Mouse (Mus musculus) left cerebral cortex, adult 2 months (tissue): ENCODE measurements around the gene Pmpcb. TPM values are rescaled to one million over a fixed set of nuclear protein-coding genes. Genes with fewer than 3 reads are reported as not detected.
A peak's percentile ranks its signal among the peaks of the same experiment; 100 is the strongest.

Experiments used
- DNase-seq, 2 experiments: peaks; one replicate each; pipeline ENCODE4 v3.0.0; 2021 to 2022; ENCODE audit warnings: low spot score in 2 of 2, mixed read lengths in 1 of 2; ENCODE audit errors: extremely low spot score in 1 of 2
- H3K27ac ChIP-seq: fragments of 200-600 bp; 2 replicates; pipeline ENCODE4 v1.8.1; 2022
- H3K4me3 ChIP-seq: fragments of 200-600 bp; 2 replicates; pipeline ENCODE4 v1.8.1; 2022
- CTCF ChIP-seq: fragments of 200-600 bp; IDR thresholded peaks from 2 replicates; pipeline ENCODE4 v1.8.1; 2022; ENCODE audit warnings: antibody characterized with exemption, mild to moderate bottlenecking, moderate library complexity
- intact Hi-C: fragments of 180-260 bp; cut with DNase I; formaldehyde crosslinking; loops from one replicate; pipeline ENCODE4 v1.15.1; 2025
- total RNA-seq, 2 experiments: library from RNA; stranded (reverse); gene quantifications; 2 replicates each; pipeline ENCODE4 v1.2.3; 2021

Gene Pmpcb
- total RNA-seq, 2 experiments from 2014 or later: 66.8 to 68.7 TPM

DNA sequence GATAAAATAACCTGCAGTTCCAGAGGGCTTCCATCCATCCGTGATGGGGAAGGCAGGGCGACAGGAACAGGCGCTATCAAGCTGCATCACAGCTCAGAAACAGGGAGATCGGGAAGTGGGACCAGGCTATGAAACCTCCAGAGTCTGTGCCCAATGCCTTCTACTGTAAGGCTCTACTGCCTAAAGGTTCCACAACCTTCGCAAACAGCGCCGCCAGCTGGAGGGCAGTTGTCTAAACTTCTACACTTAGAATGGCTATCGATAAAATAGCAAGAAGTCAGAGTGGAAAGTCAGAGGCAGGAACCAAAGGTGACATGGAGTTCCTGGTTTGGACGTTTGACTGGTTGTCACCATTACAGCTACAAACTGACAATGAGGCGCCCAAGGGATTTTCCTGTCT, 1.4 kb upstream of the Pmpcb start:
- peak; percentile 50 to 56 for DNase-seq
- Histone ChIP-seq H3K4me3 (peak overlapping the region; percentile 14; the same call in 1 of the 2 replicates), H3K27ac (no peak overlapping the region)
- intact Hi-C loops: loop anchor here (5.0 to 10.0 kb wide), 3 partner anchors 303 to 782 kb away; no protein-coding TSS in a partner anchor
- TF ChIP-seq CTCF: peak; percentile 62

DNA sequence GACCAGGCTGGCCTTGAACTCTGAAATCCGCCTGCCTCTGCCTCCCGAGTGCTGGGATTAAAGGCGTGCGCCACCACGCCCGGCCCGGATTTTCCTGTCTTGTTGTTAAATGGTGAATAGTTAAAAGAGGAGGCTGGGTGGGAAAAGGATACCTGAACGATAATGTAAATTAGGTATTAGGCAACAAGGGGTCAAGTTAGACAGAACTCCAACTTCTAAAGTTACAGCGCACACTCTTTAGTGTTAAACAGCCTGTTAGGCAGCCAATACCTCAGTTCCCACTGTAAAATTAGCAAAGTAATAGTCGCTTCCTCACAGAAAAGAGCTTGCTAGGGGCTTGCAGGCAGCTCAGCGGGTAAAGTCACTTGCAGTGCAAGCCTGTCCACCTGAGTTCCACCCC, 895 bp upstream of the Pmpcb start:
- no peak overlapping the region for H3K27ac ChIP-seq
- TF ChIP-seq CTCF: no peak
- DNase-seq: no peak
- intact Hi-C loops: loop anchor here (2.0 to 10.0 kb wide), 4 partner anchors 51 to 781 kb away; no protein-coding TSS in a partner anchor
- H3K4me3 ChIP-seq: no peak overlapping the region

DNA sequence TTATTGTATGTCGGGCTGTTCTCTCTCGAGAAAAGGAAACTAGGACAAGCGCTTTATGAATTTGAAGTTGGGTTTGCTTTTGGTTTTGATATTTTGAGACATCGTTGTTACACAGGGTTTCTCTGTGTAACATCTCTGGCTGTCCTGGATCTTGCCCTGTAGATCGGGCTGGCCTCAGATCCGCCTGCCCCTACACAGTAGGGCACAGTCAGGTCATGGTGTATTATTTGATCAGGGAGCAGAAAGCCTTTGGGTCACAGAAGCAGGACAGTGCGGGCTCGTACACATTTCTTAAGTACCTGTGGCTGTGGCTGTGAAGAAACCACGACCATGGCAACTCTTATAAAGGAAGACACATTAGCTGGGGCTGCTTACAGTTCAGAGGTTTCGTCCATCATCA, 679 bp downstream of the Pmpcb start:
- Histone ChIP-seq H3K27ac (no peak overlapping the region), H3K4me3 (peak overlapping the region; percentile 94)
- no peak for TF ChIP-seq CTCF
- intact Hi-C loops: loop anchor here (1.0 to 10.0 kb wide), 5 partner anchors 49 to 780 kb away; no protein-coding TSS in a partner anchor
- no peak for DNase-seq

DNA sequence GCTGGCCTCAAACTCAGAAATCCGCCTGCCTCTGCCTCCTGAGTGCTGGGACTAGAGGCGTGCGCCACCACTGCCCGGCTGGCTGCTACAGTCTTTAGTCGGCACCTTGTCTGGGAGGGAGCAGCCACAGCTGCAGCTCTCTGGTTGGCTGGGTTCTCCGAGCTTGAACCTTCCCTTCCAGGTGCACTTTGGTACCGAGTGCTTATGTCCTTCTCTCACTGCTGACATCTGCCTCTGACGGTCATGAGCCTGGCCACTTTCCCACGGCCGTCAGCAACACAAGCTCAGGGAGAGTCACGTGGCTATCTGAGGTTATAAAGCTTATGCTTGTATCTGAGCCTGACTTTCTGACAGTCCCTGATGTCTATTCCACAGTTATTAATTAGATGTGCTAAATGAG, 2.2 kb downstream of the Pmpcb start:
- intact Hi-C loops: loop anchor here (5.0 to 10.0 kb wide), 3 partner anchors 307 to 778 kb away; no protein-coding TSS in a partner anchor
- Histone ChIP-seq H3K27ac (no peak overlapping the region), H3K4me3 (no peak overlapping the region)
- no peak for DNase-seq
- no peak for TF ChIP-seq CTCF

DNA sequence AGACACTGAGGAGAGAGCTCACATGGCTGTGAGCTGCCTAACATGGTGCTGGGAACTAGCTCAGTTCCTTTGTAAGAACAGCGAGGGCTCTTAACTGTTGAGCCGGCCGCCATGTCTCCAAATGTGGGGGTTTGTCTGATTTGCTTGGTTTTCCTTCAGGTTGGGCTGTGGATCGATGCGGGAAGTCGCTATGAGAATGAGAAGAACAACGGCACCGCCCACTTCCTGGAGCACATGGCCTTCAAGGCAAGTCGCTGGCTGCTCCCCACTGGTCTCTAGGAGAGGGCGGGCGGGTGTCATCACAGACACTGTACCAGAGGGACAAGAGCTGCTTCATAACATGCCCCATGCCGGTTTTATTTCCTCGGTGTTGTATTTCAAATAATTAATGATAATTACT, 2.9 kb downstream of the Pmpcb start:
- no peak for DNase-seq
- Histone ChIP-seq H3K27ac (no peak overlapping the region), H3K4me3 (no peak overlapping the region)
- intact Hi-C loops: loop anchor here (5.0 to 10.0 kb wide), 3 partner anchors 308 to 777 kb away; no protein-coding TSS in a partner anchor
- TF ChIP-seq CTCF: no peak

DNA sequence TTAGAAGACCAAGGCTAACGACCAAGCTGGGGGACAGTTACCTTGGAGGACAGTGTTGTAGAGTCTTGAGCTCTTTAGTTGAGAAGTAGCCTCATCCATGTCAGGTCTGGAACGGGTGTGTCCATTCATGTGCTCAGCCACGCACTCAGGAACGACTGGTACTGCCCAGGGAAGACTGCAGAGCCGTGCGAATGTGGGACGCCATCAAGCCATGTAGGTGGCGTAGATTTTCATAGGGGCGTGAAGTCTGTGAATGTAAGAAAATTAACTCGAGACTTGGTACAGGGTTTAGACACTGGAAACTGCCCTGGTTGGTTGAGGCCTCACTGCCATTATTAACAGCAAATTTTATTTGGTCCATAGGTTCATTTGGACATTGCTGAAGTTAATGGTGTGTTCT, 6.7 kb downstream of the Pmpcb start:
- no peak for TF ChIP-seq CTCF
- Histone ChIP-seq H3K4me3 (no peak overlapping the region), H3K27ac (no peak overlapping the region)
- DNase-seq: no peak
- intact Hi-C loops: no loop called here

DNA sequence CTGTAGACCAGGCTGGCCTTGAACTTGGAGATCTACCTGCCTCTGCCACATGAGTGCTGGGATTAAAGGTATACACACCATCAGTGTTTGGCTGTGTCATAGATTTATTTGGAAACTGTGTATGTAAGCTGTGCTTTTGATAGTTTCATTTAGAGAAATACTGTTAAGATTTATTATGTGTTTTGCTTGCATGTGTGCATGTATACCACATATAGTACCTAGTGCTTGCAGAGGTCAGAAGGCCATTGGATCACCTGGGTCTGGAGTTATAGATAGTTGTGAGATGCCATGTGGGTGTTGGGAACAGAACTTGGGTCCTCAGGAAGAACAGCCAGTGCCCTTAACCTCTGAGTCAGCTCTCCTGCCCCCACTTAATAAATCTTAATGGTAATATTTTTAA, 7.7 kb downstream of the Pmpcb start:
- DNase-seq: no peak
- no peak for TF ChIP-seq CTCF
- intact Hi-C loops: no loop called here

DNA sequence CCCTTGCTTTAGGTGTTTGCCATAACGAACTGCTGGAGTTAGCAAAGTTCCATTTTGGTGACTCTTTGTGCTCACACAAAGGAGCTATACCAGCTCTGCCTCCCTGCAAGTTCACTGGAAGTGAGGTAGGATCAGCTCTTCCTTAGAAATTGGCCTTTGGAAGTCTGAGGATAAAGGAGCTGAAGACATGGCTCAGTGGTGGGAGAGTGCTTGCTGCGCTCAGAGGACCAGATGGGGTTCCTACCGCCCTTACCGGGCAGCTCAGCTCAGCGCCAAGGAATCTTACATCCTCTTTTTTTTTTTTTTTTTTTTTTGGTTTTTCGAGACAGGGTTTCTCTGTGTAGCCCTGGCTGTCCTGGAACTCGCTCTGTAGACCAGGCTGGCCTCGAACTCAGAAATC, 9.0 kb downstream of the Pmpcb start:
- TF ChIP-seq CTCF: no peak
- no peak overlapping the region for H3K27ac ChIP-seq
- no peak for DNase-seq
- intact Hi-C loops: no loop called here
- no peak overlapping the region for H3K4me3 ChIP-seq

More for the DNA sequence above, 7.7 kb downstream of the Pmpcb start:
- H3K27ac ChIP-seq: no peak overlapping the region
- H3K4me3 ChIP-seq: no peak overlapping the region

DNA sequence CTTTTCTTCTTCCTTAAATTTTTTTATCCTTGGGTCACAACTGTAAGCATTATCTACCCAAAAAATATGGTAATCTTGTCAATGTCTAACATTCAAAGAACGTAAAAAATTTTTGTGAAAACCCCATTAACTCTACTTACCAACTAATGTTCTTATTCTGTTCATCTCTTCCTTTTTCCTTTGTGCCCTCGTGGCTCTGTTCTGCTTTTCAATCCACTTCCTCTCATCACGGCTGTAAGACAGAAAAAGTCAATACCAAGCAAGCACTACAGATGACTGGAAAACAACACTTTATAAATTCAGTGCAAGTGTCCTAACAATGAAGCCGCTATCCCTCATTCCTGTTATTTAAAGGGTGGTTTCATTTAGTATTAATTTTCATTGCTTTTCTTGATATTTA, 31.6 kb downstream of the Pmpcb start:
- TF ChIP-seq CTCF: no peak
- no peak overlapping the region for H3K27ac ChIP-seq
- intact Hi-C loops: loop anchor here (2.0 kb wide), 1 partner anchor 36 kb away; no protein-coding TSS in a partner anchor
- DNase-seq: no peak
- no peak overlapping the region for H3K4me3 ChIP-seq

DNA sequence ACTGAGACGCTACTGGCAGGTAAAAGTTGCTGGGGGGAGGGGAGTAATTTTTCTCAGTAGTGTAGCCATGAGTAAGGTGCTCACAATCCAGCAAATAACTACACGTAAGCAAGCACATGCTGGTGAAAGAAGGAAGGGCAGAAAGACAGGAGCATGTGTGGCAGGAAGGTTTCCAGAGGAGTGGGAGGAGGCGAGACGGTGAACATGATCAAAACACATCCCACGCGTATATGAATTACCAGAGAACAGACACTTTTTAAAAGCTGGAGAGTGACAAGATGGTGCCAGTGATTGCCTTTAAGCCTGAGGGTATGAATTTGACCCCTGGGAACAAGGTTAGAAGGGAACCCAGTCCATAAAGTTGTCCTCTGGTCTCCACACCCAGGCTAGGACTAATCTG, 32.9 kb downstream of the Pmpcb start:
- intact Hi-C loops: loop anchor here (2.0 kb wide), 1 partner anchor 35 kb away; no protein-coding TSS in a partner anchor
- Histone ChIP-seq H3K4me3 (no peak overlapping the region), H3K27ac (no peak overlapping the region)
- DNase-seq: no peak
- no peak for TF ChIP-seq CTCF

DNA sequence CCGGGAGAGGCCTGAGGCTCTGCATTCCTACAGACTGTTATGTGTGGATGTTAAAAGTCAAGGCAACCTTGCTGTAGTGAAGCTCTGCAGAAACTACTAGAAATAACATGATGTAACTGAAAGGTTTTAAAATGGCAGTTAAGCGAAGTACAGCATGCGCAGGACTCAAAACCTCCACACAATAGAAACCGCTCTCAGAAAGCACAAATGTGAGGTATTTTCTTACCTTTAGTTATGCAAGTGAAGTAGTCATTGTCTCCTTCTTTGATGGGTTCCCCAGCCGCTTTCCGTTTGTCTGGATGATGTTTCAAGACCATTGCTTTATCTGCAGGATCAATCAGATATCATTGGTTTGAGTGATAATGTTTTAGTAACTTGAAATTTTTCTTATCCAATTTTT, 39.5 kb downstream of the Pmpcb start:
- no peak for DNase-seq
- Histone ChIP-seq H3K4me3 (no peak overlapping the region), H3K27ac (no peak overlapping the region)
- TF ChIP-seq CTCF: no peak
- intact Hi-C loops: no loop called here

DNA sequence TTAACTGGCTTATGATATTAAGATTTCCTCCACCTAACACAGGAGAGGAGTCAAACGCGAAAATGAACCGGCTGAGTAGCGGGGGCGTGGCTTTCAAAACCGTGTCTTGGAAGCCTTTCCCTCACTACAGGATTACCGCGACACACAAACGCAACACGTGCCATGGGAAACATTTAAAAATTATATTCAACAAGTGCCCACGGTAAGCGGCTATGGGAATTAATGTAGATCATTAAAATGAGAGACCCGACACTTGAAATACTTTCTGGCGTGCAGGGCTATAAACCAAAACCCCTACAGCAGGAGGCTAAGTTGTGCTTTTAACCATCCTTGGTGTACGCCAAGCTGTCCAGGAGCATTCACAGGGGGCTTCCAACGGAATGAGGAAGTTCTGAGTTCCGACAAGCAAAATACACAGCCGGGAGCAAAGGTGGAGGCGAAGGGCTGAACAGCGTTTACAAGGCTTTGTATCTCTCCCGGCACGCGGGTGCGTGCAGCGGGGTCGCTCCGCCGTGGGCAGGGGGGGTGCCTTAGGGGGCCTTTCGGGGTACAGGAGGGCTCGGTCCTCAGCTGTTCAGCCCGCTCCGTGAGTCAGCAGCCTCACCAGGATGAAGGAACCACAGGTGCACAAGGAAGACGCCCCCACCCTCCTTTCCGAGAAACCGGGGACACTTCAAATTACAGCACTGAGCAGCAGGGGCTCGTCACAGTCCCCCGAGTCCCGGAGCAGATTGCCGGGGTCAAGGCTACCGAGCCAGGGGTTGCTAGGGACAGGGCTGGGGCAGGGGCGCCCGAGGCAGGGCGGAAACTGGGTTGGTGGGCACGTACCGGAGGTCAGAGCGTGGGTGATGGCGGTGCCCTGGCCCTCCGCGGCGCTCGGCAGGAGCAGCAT, 47.5 kb downstream of the Pmpcb start:
- Histone ChIP-seq H3K4me3 (peak overlapping the region; percentile 89), H3K27ac (peak overlapping the region; percentile 80)
- DNase-seq: no peak
- intact Hi-C loops: loop anchor here (5.0 kb wide), 2 partner anchors 117 to 733 kb away; no protein-coding TSS in a partner anchor
- no peak for TF ChIP-seq CTCF

DNA sequence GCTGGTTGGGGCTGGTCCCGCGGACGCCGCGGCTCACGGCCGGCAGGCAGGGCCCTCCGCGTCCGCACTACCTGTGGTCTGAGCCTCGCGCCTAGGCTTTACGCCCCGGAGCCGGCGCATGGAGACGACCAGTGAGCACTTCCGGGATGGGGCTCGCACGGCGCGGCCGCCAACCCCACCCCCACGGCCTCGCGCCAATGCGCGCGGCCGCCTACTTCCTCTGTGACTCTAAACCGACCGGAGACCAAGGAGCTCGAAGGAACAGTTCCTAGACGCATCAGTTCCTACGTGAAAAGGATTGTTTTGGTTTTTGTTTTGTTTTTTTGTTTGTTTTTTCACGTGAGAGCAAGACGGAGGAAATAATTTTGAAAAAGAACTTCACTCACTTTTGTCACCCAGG, 48.1 kb downstream of the Pmpcb start, which contains the start of the genes Dnajc2 and Psmc2:
Gene Dnajc2 (minus strand): TSS at position 199 of the 400 bp plus-strand sequence.
Gene Psmc2 (plus strand): TSS at position 231 of the 400 bp plus-strand sequence.
- intact Hi-C loops: loop anchor here (5.0 kb wide), 2 partner anchors 118 to 732 kb away; no protein-coding TSS in a partner anchor
- Histone ChIP-seq H3K27ac (peak within 1 kb of the TSS; percentile 90), H3K4me3 (peak within 1 kb of the TSS; percentile 89)
- peak; percentile 87 to 90 for DNase-seq
- TF ChIP-seq CTCF: no peak
